Mouse (Mus musculus) embryo, embryonic 9.5 days (tissue): ENCODE results near the gene Apod.
"Not testable (repeated sequence)": the region's sequence is repeated elsewhere in the genome, so short reads cannot be mapped to it uniquely, and the experiment has no call there.

Experiments used
- DNase-seq: peaks from one replicate; pipeline ENCODE4 v3.0.0-alpha.2; 2017; ENCODE audit errors: extremely low spot score

Gene Apod

DNA sequence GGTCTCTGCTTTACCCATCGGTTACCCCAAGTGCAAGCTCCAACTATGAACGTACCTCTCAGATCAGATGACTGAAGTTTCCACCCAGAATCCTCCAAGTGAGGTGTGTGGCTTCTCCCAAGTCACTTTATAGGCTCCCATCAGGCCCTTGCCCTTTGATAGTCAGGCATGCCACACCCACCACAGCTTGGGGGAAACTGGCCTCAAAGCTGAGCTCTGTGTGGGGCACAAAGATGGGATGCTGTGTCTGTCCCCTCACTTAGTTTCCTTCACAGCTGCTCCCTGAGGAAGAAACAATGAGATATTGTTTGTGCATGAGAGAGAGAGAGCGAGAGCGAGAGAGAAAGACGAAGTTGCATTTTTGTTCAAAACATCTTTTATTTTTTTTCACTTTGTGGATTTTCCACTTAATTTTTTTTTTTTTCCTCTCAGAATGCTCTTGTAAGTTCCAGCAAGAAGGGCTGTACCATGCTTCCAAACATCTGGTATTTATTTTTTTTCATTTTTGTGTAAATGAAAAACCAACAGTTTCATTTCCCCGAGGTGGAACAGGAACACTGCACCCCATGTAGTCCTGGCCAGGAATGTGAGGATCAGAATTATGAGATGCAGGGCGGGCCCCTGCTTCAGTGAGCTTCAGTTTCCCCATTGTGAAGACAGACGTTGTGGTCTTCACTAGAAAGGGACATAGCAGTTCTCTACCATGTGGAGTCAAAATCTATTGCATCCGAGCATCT, at the start of gene Apod:
Apod (minus strand) TSS at position 312 of the 737 bp plus-strand sequence.
- no peak for DNase-seq

DNA sequence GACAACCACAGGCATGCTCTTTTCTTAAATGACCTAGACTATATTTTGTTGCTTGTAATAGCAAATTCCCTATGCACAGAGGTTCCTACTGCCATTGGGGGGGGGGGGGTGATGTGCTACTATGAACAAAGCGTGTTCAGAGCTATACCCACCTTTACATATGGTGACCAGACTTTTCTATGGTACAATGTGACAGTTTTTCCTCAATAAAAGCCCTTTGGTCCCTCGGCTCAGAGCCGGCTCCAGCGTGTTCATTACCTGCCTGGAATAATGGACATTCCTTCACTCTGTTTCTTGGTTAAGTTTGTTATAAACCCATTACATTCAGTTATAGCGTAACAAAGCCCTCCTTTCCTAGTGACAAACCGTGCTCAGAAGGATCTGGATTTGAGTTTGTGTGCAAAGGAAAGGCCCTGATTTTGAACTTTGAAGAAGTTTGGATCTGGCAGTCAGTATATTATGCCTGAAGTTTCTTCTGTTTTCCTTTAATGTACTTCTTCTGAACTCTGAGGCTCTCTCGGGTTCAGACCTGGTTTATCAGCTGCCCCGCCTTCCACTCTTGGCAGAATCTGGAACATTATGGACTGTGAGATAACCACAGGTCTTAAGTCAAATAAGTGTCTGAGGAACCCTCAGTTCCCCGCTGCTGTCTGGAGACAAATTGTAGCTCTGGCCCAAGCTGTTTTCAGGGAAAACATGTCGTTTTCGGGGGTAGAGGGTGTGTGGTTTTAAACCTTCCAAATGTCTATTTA, 49.3 kb upstream of the Apod start:
- DNase-seq: no peak

DNA sequence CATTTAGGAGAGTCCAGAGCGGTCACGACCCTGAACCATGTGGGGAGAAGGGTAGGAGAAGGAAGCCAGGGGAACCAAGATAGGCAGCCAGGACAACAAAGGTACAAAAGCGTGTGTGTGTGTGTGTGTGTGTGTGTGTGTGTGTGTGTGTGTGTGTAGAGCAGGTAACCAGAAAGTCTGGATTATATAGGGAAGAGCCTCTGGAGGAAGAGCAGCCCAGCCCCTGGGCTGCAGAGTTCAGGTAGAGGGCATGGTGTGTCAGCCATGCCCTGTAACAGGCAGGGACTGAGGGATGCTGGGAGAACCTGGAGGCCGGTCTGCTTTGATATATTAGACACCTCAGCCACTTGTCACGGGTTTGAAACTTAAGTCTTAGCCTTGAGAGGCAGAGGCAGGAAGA, 44.9 kb upstream of the Apod start:
- no peak for DNase-seq

DNA sequence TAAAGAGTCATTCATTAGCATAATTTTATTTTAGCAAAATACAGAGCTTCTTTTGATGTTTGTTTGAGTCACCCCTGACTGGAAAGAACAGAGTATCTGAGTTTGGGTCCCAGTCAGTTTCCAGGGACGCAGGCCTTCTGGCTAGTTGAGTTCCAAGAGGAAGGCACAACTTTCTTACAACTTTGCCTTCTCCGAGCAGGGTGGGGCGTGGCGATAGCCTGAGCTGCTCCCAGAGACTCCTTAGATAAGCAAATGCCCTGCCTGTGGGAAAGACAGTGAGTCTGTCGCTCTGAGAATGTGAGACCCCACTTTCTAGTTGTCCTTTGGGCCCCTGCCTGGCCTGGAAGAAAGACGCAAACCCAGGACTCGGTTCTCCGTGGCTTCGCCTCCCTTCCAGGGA, 44.4 kb upstream of the Apod start:
- DNase-seq: no peak

DNA sequence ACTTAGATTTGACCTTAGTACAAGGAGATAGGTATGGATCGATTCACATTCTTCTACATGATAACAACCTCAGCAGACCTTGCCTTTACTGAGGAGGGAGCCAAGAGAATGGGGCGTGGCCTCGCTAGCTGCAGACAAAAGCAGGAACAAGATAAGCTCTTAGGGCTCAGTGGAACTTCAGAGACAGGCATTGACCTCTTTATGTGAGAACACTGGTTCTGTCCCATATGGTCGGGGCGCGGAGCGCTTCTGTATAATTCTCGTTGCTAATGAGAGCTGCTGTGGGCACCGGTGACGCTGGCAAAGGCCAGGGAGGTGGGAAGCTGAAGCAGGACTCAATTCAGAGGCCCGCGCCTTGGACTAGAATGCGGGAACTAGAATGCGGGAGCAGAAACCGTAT, 44.0 kb upstream of the Apod start:
- no peak for DNase-seq

DNA sequence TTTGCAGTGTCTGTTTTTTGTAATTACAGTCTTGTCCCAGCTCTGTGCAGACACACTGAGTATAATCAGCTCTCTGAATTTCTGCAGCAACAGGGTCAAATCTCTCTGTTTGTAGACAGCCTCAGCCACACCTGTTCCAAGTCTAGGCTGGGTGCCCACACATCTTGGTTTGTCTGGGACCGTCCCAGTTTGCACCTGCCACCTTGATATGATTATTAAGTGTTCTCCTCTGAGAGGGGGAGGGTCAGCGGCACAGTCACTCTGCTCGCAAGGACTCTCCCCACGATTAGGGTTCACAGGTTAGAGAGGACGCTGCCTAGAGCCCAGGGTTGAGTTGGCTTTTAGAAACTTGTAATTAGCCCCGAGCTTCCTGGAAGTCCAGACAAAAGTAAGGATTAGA, 41.3 kb upstream of the Apod start:
- DNase-seq: no peak

DNA sequence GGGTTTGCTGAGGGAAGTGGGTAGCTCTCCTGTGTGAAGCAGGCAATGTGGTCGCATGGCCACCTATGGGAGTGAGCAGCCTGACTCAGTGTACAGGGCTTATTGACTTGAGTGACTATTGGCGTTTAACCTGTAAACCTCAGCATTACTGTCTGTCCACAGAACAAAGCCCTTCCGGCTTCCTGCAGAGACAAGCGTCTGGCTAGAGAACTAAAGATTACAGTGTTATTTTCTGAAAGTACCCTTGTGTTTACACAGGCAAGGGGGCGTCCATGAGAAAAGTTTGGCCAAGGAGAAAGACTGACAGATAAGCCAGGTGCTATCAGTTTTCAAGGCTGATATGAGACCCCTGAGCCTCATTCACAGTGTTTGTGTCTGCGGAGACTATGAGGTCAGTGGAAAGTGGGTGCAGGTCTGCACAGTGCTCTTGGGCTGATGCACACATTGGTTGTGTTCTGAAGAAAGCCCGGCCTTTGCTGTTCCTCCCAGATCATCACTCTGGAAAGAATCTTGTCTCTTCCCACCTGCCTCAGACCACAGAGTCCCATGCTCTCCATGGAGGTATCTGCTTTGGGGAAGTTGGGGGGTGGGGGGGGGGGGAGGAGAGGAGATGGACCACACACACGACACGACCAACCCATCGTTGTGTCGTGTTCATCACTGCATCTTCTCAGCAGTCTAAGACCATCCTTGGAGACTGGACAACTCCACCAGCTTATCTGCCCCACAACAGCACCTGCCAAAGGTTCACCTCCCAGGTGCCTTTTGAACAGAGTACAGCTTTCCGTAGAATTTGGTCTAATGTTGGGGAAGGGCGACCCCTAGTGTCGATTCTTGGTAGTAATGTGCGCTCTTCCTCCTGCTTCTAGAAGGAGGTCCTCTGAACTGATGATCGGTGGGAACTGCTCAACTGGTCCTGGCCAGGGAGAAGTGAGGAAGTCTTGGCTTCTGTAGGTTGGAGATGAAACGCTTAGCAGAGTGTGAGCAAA, 40.0 kb upstream of the Apod start:
- DNase-seq: peak; percentile 76

DNA sequence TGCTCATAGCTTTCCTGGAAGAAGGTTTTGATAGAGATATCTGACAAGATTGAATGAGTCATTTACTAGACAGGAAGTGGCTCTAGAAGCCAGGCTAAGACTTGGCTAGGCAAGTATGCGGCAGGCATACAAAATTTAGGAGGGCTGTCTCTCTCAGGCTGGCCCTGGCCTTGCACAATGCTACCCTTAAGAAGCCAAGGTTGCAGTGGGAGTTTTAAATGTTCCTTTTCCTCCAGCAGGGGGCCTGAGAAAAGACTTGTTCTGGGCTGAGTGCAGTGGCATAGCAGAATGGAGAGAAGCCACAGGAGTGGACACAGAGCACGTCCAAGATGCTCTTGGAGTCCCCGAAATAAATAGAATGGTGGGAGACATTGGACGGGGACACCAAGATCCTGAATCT, 38.4 kb upstream of the Apod start:
- no peak for DNase-seq

DNA sequence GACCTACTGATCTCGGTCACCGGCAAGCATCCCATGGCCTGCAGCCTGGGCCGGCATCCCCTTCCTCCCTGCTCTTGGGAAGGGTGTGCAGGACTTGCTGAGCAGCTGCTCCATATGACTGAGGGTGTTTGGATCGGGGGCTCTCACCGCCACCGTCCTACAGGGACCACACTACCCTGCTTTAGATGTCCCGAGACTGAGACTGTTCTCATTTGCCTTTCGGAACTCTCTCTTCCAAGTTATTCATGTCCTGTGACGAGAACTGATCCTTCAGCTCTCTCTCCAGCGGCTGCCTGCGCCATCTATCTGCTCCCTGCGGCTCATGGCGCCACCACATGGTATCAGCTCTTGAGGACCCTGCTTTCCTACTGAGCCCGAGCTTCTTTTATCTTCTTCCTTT, 33.0 kb upstream of the Apod start:
- DNase-seq: peak; percentile 60

DNA sequence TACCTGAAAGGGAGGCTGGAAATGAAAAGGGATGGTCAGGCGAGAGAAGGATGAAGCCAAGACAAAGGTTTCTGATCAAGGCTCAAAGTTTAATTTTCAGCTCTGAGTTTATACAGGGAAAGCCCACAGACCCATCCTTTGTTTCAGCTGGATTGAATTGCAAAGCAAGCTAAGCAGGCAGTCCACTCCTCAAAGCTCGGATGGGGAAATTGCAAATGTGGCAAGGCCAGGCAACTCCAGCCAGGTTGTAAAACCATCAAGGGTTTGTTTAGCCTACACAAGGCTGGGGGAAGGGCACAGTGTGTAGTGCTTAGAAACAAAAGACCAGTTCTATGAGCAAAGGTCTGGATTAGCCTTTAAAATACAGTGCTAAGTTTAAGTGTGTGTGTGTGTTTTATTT, 28.4 kb upstream of the Apod start:
- no peak for DNase-seq

DNA sequence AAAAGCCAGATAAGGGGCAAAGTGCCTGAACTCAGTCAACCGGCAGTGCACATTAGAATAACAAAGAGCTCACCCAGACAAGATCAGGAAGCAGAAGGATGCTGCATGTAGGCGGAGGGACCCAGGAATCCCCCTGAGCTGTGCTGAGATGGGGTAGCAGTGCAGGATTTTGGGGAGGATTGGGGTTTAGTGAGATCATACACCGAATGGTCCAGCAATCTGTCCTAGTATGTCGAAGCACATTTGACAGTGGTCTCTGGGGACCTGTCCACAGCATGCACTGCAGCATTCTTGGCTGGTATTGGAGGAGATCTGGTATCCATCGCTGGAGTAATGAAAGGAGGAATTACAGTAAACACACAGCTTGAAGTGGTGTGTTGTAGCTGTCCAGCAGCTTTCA, 27.9 kb upstream of the Apod start:
- DNase-seq: no peak

DNA sequence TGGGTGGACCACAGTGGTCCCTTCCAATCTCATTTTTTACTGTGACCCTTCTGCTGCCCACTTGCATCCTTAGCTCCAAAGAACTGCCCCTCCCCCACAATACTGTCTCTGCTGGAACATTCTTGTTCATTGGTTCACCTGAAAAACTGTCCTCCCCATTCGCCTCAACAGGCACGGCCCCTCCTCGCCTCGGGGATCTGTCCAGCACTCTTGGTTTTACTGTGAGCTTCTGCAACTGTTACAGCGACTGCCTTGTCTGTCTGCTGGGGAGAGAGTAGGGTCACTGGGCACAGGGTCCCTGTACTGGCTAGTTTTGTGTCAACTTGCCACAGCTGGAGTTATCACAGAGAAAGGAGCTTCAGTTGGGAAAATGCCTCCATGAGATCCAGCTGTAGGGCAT, 24.7 kb upstream of the Apod start:
- DNase-seq: no peak

DNA sequence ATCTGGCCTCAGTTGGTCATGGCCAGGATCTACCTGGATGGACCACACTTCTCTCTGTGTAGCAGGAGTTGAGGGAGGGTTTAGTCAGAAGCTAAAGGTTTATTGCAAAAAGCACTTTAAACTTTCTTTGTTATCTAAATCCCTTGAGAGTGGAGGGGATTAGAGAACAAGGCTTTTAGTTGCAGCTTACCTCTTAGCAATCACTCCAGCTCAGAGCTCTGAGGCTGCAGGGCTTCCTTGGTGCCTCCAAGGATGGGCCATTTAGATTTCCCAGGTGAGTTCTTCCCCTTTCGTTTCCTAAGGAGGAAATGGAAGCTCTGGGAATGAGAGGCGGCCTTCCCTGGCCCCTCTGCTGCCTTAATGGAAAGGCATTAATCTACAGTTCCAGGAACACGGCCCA, 23.3 kb upstream of the Apod start:
- no peak for DNase-seq

DNA sequence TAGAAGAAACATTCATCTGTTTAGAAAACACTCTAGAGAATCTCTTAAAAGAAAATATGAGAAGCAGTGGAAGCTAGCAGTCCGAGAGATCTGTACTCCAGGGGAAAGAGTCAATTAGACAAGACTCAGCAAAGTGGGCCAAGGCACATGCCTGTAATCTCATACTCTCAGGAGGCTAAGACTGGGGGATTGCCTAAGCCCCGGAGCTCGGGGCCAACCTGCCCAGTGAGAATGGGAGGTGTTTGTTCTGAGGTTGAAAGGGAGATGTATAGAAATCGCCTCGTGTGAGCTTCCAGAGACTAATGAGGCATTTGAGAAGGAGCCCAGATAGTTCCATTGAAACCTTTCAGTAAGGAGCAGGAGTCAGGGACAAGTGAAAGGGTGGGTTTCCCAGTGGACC, 20.2 kb upstream of the Apod start:
- no peak for DNase-seq

DNA sequence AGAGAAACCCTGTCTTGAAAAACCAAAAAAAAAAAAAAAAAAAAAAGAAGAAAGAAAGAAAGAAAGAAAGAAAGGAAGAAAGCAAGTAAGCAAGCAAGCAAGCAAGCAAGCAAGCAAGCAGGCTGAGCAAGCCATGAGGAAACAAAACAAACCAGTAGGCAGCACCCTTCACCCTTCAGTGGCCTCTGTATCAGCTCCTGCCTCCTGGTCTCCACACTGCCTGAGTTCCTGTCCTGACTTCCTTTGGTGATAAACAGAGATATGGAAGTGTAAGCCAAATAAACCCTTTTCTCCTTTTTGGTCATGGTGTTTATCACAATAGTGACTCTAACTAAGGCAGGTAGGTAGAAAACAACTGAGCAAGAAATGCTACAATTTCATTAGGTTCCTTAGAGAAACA, 18.0 kb upstream of the Apod start:
- DNase-seq: no peak

DNA sequence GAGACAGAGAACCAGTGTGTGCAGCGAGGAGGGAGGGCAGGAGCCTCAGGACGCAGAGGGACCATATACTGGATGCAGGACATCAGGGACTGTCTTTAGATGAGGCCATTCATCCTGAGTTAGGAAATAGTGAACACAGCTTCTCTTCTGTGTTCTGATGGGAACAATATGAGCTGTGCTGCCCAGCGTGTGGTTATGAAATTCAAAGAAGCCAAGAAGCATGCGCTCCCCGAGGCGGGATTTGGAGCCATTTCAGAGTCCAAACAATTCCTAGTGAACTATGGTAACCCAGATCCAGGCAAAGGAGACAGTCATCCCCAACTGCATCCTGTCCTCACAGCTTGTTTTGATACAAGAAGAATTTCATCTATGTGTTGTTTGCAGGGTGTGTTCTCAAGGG, 16.4 kb upstream of the Apod start:
- not testable (repeated sequence) for DNase-seq

DNA sequence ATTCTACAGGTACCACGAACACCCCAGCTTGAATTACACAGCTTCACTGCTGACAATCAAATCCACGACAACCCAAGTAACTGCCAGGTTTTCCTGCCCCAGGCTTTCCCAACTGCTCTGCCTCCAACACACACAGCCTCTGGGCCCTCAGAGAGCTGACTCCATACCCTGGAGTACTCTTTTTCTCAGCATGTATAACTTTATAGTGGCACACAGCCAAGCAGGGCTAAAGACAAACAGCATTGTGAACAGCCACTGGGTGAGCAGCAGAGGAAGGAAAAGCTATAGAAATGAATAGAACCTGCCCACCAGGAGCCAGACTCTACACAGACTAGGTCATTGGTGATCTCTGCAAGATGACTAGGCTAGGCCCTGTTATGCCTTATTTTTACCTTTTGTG, 15.1 kb upstream of the Apod start:
- no peak for DNase-seq

DNA sequence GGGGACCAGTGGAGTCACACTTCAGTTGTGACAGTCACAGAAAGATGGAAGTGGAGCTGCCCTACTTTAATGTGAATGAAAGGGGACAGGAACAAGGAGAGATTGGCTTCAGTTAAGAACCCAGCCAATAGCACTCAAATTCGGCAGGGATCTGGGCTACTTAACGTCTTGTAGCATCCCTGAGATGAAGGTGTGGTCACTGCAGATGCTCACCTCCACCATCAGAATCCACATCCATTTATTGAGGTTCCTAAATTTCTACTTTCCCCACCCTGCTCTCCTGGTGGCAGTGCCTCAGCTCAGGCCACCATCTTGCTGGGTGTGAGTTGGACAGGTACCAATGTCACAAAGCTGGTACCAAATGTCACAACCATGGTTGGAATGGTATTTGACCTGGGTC, 13.3 kb upstream of the Apod start:
- no peak for DNase-seq

DNA sequence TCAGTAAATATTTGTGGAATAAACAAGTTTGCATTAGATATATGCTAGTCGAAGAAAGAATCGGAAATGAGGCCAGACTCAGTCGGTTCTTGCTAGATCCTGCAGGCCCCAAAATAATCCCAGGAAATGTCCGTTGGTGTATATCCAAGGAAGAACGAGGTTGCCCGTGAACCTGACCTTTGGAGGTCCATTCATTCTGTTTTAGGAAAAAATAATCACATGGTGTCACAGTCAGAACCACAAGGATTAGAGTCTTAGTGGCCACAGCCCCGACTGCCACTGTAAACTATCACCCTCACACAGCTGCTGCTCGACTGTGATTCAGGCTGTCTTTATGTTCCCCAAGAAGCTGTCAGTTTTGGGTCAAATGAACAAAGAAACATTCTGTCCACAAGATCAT, 12.8 kb upstream of the Apod start:
- no peak for DNase-seq

DNA sequence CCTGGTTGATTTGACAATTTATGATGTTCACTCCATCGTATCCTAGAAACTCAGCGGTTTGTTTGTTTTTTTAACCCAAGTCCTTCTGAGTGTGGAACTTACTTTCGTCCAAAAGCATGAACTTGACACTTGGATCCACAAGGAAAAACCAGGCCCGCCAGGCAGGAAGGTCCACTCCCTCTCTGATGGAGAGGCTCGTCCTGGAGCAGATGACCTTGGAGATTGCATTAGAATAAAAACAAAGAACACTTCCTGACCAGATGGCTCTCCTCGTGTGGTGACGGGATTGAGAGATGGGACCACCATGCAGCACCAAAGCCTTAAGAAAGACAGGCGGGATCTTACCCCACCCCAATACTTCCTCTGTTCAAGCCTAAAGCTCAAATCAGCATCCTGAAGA, 12.1 kb upstream of the Apod start:
- DNase-seq: no peak

DNA sequence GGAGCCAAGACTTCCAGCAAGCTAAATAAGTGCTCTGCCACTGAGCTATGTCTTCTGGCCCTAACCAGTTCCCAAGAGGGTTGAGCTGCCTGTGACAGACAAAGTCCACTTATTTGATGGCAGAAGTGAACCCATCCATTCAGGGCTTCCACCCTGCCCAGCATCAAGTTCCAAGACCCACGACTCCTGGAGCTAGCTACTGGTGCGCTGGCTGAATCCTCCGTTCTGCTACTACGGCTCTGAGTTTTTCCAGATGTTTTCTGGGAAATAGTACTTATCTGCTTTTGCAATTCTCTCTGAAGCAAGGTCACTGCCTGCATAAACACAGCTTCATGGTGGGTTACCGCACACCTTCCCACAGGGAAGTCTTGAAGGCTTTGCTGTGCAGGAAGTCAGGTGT, 11.4 kb upstream of the Apod start:
- DNase-seq: no peak

DNA sequence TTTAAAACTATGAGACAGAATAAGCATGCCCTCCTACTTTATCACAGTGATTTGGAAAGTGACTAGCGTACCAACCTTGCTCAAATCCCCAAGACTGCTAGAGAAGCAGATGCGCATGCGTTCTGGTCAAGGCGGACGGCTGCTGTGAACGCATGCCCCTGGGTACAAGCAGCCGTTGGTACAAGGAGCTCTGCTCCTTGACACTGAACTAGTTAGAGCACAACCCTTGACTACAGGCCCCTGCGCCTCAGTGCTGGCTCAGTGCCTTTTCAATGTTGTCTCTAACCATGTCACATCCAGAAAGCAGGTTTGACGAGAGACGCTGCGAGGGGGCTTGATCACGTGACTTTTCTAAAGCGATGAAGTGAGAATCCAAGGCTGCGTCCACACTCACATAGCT, 10.5 kb upstream of the Apod start:
- no peak for DNase-seq
